ENCODE assay signal across 16 mouse cellular contexts in genomic region chr7:111813093-111813492, GRCm38 (mm10). TPM values are rescaled to one million over a fixed set of nuclear protein-coding genes. Genes with fewer than 3 reads are reported as not detected.
A peak's percentile ranks its signal among the peaks of the same experiment; 100 is the strongest.
DNase-seq lines count a peak whose midpoint lies in the region; ATAC-seq and TF ChIP-seq lines count a peak whose summit lies in the region.
"Had no signal": no experiment of that assay in that cellular context is flagged by ENCODE, and none has a peak within 500 bp of the region (broad histone marks: within the 10 kb centered on the region; RNA-seq: fewer than 3 reads in every experiment).

No protein-coding gene starts in this region.

- no peak overlapping the region for H3K27ac ChIP-seq in forebrain, postnatal 0 days (ENCODE audit: low read depth, low read length)
- no peak overlapping the region for H3K27ac ChIP-seq in forebrain, embryonic 12.5 days
- H3K27ac ChIP-seq in kidney, embryonic 16.5 days (ENCODE audit: low read length), result no peak overlapping the region
- no peak overlapping the region for H3K27ac ChIP-seq in midbrain, postnatal 0 days (ENCODE audit: low read depth, low read length)
- H3K27ac ChIP-seq in midbrain, embryonic 16.5 days (ENCODE audit: low read length), result no peak overlapping the region
- H3K27ac ChIP-seq: embryonic facial prominence, embryonic 15.5 days; heart, embryonic 15.5 days; limb, embryonic 12.5 days had no signal

- no peak overlapping the region for H3K4me2 ChIP-seq in forebrain, postnatal 0 days (ENCODE audit: low read depth)
- no peak overlapping the region for H3K4me2 ChIP-seq in forebrain, embryonic 12.5 days
- no peak overlapping the region for H3K4me2 ChIP-seq in kidney, embryonic 16.5 days (replicated peaks; ENCODE audit: low read depth, low read length)
- no peak overlapping the region for H3K4me2 ChIP-seq in midbrain, postnatal 0 days (ENCODE audit: low read depth, low read length, poor library complexity, severe bottlenecking)
- H3K4me2 ChIP-seq in midbrain, embryonic 16.5 days (ENCODE audit: low read length), result no peak overlapping the region
- H3K4me2 ChIP-seq: embryonic facial prominence, embryonic 15.5 days; heart, embryonic 15.5 days; limb, embryonic 12.5 days had no signal

- H3K4me1 ChIP-seq in forebrain, postnatal 0 days (ENCODE audit: insufficient read depth), result no peaks in the 10 kb centered on the region
- H3K4me1 ChIP-seq in forebrain, embryonic 12.5 days, result no peaks in the 10 kb centered on the region
- H3K4me1 ChIP-seq in kidney, embryonic 16.5 days (ENCODE audit: insufficient read depth, low read length), result peaks cover 11% of the 10 kb centered on the region; the same call in 1 of the 2 replicates
- H3K4me1 ChIP-seq in midbrain, postnatal 0 days (ENCODE audit: insufficient read depth, low read length), result no peaks in the 10 kb centered on the region
- no peaks in the 10 kb centered on the region for H3K4me1 ChIP-seq in midbrain, embryonic 16.5 days (ENCODE audit: control insufficient read depth, insufficient read depth, low read length)
- H3K4me1 ChIP-seq: embryonic facial prominence, embryonic 15.5 days; limb, embryonic 12.5 days had no signal

- no peak overlapping the region for H3K4me3 ChIP-seq in forebrain, postnatal 0 days (ENCODE audit: low read depth, low read length)
- no peak overlapping the region for H3K4me3 ChIP-seq in forebrain, embryonic 12.5 days (replicated peaks)
- no peak overlapping the region for H3K4me3 ChIP-seq in kidney, embryonic 16.5 days (ENCODE audit: low read length)
- no peak overlapping the region for H3K4me3 ChIP-seq in midbrain, postnatal 0 days (ENCODE audit: low read depth, low read length)
- H3K4me3 ChIP-seq in midbrain, embryonic 16.5 days (ENCODE audit: low read depth, low read length), result no peak overlapping the region
- H3K4me3 ChIP-seq: embryonic facial prominence, embryonic 15.5 days; heart, embryonic 15.5 days; limb, embryonic 12.5 days; myocyte had no signal

- DNase-seq in forebrain, postnatal 0 days, result peak; percentile 36
- DNase-seq in kidney, adult 8-10 months, result no peak
- peak; percentile 51 for DNase-seq in midbrain, postnatal 0 days (ENCODE audit: low spot score)
- DNase-seq in kidney, postnatal 4 days, result peak; percentile 28 to 49
- no peak for DNase-seq in adrenal gland, adult 8-10 months
- DNase-seq: cerebellum, postnatal 14 days; thymus, adult 2 months had no signal

- no peaks in the 10 kb centered on the region for H3K27me3 ChIP-seq in forebrain, postnatal 0 days (ENCODE audit: insufficient read depth, low read length)
- H3K27me3 ChIP-seq in forebrain, embryonic 12.5 days, result no peaks in the 10 kb centered on the region
- peaks cover 4% of the 10 kb centered on the region; the same call in 1 of the 2 replicates for H3K27me3 ChIP-seq in kidney, embryonic 16.5 days (ENCODE audit: insufficient read depth, low read length)
- no peaks in the 10 kb centered on the region for H3K27me3 ChIP-seq in midbrain, postnatal 0 days (ENCODE audit: insufficient read depth, low read length)
- no peaks in the 10 kb centered on the region for H3K27me3 ChIP-seq in midbrain, embryonic 16.5 days (ENCODE audit: control insufficient read depth, insufficient read depth, low read depth, low read length)
- H3K27me3 ChIP-seq: embryonic facial prominence, embryonic 15.5 days; heart, embryonic 15.5 days; limb, embryonic 12.5 days had no signal

- ATAC-seq in forebrain, postnatal 0 days, result peak; percentile 61
- no peak for ATAC-seq in forebrain, embryonic 12.5 days (ENCODE audit: low FRiP score)
- ATAC-seq in kidney, embryonic 16.5 days (ENCODE audit: low FRiP score, low TSS enrichment), result 0 out of 2 replicates have a peak, but pooled peaks have one; percentile 23
- ATAC-seq in midbrain, postnatal 0 days (ENCODE audit: low FRiP score), result no peak
- ATAC-seq in midbrain, embryonic 16.5 days, result no peak
- ATAC-seq: activated CD4-positive, CD25-positive, alpha-beta regulatory T cell, adult 4 months; intestine, postnatal 0 days had no signal

- no peaks in the 10 kb centered on the region for H3K9me3 ChIP-seq in forebrain, postnatal 0 days (ENCODE audit: low read length)
- no peaks in the 10 kb centered on the region for H3K9me3 ChIP-seq in forebrain, embryonic 12.5 days
- H3K9me3 ChIP-seq in kidney, embryonic 16.5 days (ENCODE audit: low read length), result no peaks in the 10 kb centered on the region
- no peaks in the 10 kb centered on the region for H3K9me3 ChIP-seq in midbrain, postnatal 0 days (ENCODE audit: low read length)
- H3K9me3 ChIP-seq in midbrain, embryonic 16.5 days (replicated peaks; ENCODE audit: control insufficient read depth, low read length, poor library complexity, severe bottlenecking), result no peaks in the 10 kb centered on the region
- H3K9me3 ChIP-seq: embryonic facial prominence, embryonic 15.5 days; heart, embryonic 15.5 days; limb, embryonic 12.5 days had no signal

- no peak for TF ChIP-seq CTCF in forebrain, postnatal 0 days (IDR thresholded peaks at IDR 0.05; ENCODE audit: low read depth)
- no peak for TF ChIP-seq CTCF in midbrain, postnatal 0 days (IDR thresholded peaks at IDR 0.05)

- no peak overlapping the region for H3K9ac ChIP-seq in forebrain, postnatal 0 days
- H3K9ac ChIP-seq in forebrain, embryonic 12.5 days, result no peak overlapping the region
- no peak overlapping the region for H3K9ac ChIP-seq in kidney, embryonic 16.5 days (replicated peaks; ENCODE audit: low read length)
- H3K9ac ChIP-seq in midbrain, postnatal 0 days (replicated peaks; ENCODE audit: low read length, poor library complexity, severe bottlenecking), result no peak overlapping the region
- H3K9ac ChIP-seq in midbrain, embryonic 16.5 days (ENCODE audit: low read depth, low read length), result no peak overlapping the region
- H3K9ac ChIP-seq: embryonic facial prominence, embryonic 15.5 days; heart, embryonic 15.5 days; limb, embryonic 12.5 days had no signal

- 83% methylated on average over 1 of the region's 1 CpGs for WGBS in forebrain, postnatal 0 days
- WGBS in forebrain, embryonic 12.5 days, result 89% methylated on average over 1 of the region's 1 CpGs
- 31% methylated on average over 1 of the region's 1 CpGs for WGBS in kidney, embryonic 16.5 days
- 71% methylated on average over 1 of the region's 1 CpGs for WGBS in midbrain, postnatal 0 days
- WGBS in midbrain, embryonic 16.5 days, result 71% methylated on average over 1 of the region's 1 CpGs

- no peaks in the 10 kb centered on the region for H3K36me3 ChIP-seq in forebrain, postnatal 0 days (ENCODE audit: insufficient read depth)
- no peaks in the 10 kb centered on the region for H3K36me3 ChIP-seq in forebrain, embryonic 12.5 days (replicated peaks)
- no peaks in the 10 kb centered on the region for H3K36me3 ChIP-seq in kidney, embryonic 16.5 days (ENCODE audit: insufficient read depth, low read length)
- H3K36me3 ChIP-seq in midbrain, postnatal 0 days (ENCODE audit: insufficient read depth, low read length), result no peaks in the 10 kb centered on the region
- H3K36me3 ChIP-seq in midbrain, embryonic 16.5 days (ENCODE audit: control insufficient read depth, insufficient read depth, low read length), result no peaks in the 10 kb centered on the region
- H3K36me3 ChIP-seq: embryonic facial prominence, embryonic 15.5 days; heart, embryonic 15.5 days; limb, embryonic 12.5 days had no signal

RNA-seq across cellular contexts. Expression of gene Galnt18, which starts 33.3 kb away (rescaled TPM):
- total RNA-seq in forebrain, postnatal 0 days (2014; rRNA removed), result 22.0 and 22.6 TPM in 2 replicates
- 13.9 and 18.0 TPM in 2 replicates for polyA plus RNA-seq in forebrain, postnatal 0 days (2015; fragmentation: Nextera tagmentation; extraction: Ambion mirVana)
- polyA plus RNA-seq in forebrain, embryonic 12.5 days (2016; fragmentation: Nextera tagmentation; extraction: Ambion mirVana), result 5.0 and 5.6 TPM in 2 replicates
- 41.9 and 46.4 TPM in 2 replicates for polyA plus RNA-seq in kidney, embryonic 16.5 days (2015; fragmentation: Nextera tagmentation; extraction: Ambion mirVana)
- 20.2 and 25.0 TPM in 2 replicates for total RNA-seq in midbrain, postnatal 0 days (2014; rRNA removed)
- polyA plus RNA-seq in midbrain, postnatal 0 days (2015; fragmentation: Nextera tagmentation; extraction: Ambion mirVana), result 18.9 and 19.2 TPM in 2 replicates
- polyA plus RNA-seq in midbrain, embryonic 16.5 days (2015; fragmentation: Nextera tagmentation; extraction: Ambion mirVana), result 19.8 and 20.8 TPM in 2 replicates
- 10 to 100 TPM; 15.8 to 23.0 (median 20.3) TPM for total RNA-seq in adrenal gland, adult 8-10 months (2022)
- polyA plus RNA-seq: activated CD4-positive, CD25-positive, alpha-beta regulatory T cell, adult 4 months had no signal

Comparison
In these comparisons a context has a peak if more than half of its experiments do, and no peak if none do; other contexts are left out.
1. ATAC-seq: peak in forebrain, postnatal 0 days (single experiment) and kidney, embryonic 16.5 days (single experiment); none in forebrain, embryonic 12.5 days (single experiment), midbrain, postnatal 0 days (single experiment) and midbrain, embryonic 16.5 days (single experiment).
2. DNase-seq: peak in forebrain, postnatal 0 days (single experiment), midbrain, postnatal 0 days (single experiment) and kidney, postnatal 4 days (2 of 2); none in kidney, adult 8-10 months (0 of 2) and adrenal gland, adult 8-10 months (single experiment).